Mouse (Mus musculus): ENCODE measurements around the gene Batf3. TPM values are rescaled to one million over a fixed set of nuclear protein-coding genes. Genes with fewer than 3 reads are reported as not detected.

Gene Batf3
- polyA plus RNA-seq, 1 experiment from 2014 or later: 12.4 TPM

- H3K27ac ChIP-seq (ENCODE audit: low read depth, low read length): peak overlapping the region; percentile 42; the same call in 1 of the 2 replicates
- no peak overlapping the region for H3K4me3 ChIP-seq (ENCODE audit: low read length)
- no peak overlapping the region for H3K9ac ChIP-seq (ENCODE audit: low read depth, low read length)
- peak; percentile 54; the same call in 1 of the 2 replicates for ATAC-seq (ENCODE audit: low FRiP score, low TSS enrichment)
- peaks cover 11% of the 10 kb centered on the region; the same call in 1 of the 2 replicates for H3K4me1 ChIP-seq (ENCODE audit: control insufficient read depth, insufficient read depth, low read length)
- no peaks in the 10 kb centered on the region for H3K27me3 ChIP-seq (ENCODE audit: control insufficient read depth, insufficient read depth, low read length)
- 0 out of 2 replicates have a peak, but pooled peaks cover 6% of the 10 kb centered on the region for H3K36me3 ChIP-seq (ENCODE audit: control insufficient read depth, insufficient read depth, low read length)
- H3K4me2 ChIP-seq (replicated peaks; ENCODE audit: low read depth, low read length): no peak overlapping the region
- H3K9me3 ChIP-seq (ENCODE audit: control insufficient read depth, low read length): no peaks in the 10 kb centered on the region
- WGBS: 37% methylated on average over 8 of the region's 8 CpGs
Observed at GRCm38 (mm10) chr1:191111146-191111545, 13.5 kb downstream of the Batf3 start.

- H3K9ac ChIP-seq (ENCODE audit: low read depth, low read length): no peak overlapping the region
- no peaks in the 10 kb centered on the region for H3K36me3 ChIP-seq (ENCODE audit: control insufficient read depth, insufficient read depth, low read length)
- no peak overlapping the region for H3K27ac ChIP-seq (ENCODE audit: low read depth, low read length)
- no peak overlapping the region for H3K4me3 ChIP-seq (ENCODE audit: low read length)
- no peaks in the 10 kb centered on the region for H3K9me3 ChIP-seq (ENCODE audit: control insufficient read depth, low read length)
- WGBS: 76% methylated on average over 7 of the region's 7 CpGs
- H3K27me3 ChIP-seq (ENCODE audit: control insufficient read depth, insufficient read depth, low read length): no peaks in the 10 kb centered on the region
- no peak overlapping the region for H3K4me2 ChIP-seq (replicated peaks; ENCODE audit: low read depth, low read length)
- no peak for ATAC-seq (ENCODE audit: low FRiP score, low TSS enrichment)
- peaks cover 11% of the 10 kb centered on the region; the same call in 1 of the 2 replicates for H3K4me1 ChIP-seq (ENCODE audit: control insufficient read depth, insufficient read depth, low read length)
Observed at GRCm38 (mm10) chr1:191114868-191115267, 17.2 kb downstream of the Batf3 start.

- Histone ChIP-seq H3K9ac (ENCODE audit: low read depth, low read length) (no peak overlapping the region), H3K36me3 (ENCODE audit: control insufficient read depth, insufficient read depth, low read length) (no peaks in the 10 kb centered on the region), H3K27ac (ENCODE audit: low read depth, low read length) (no peak overlapping the region), H3K27me3 (ENCODE audit: control insufficient read depth, insufficient read depth, low read length) (no peaks in the 10 kb centered on the region), H3K4me2 (replicated peaks; ENCODE audit: low read depth, low read length) (no peak overlapping the region), H3K9me3 (ENCODE audit: control insufficient read depth, low read length) (no peaks in the 10 kb centered on the region), H3K4me3 (ENCODE audit: low read length) (no peak overlapping the region), H3K4me1 (ENCODE audit: control insufficient read depth, insufficient read depth, low read length) (peaks cover 10% of the 10 kb centered on the region; the same call in 1 of the 2 replicates)
- no peak for ATAC-seq (ENCODE audit: low FRiP score, low TSS enrichment)
- WGBS: 87% methylated on average over 11 of the region's 11 CpGs
Observed at GRCm38 (mm10) chr1:191115514-191116238, 18.0 kb downstream of the Batf3 start.

- Histone ChIP-seq H3K27ac (ENCODE audit: low read depth, low read length) (no peak overlapping the region), H3K4me2 (replicated peaks; ENCODE audit: low read depth, low read length) (no peak overlapping the region), H3K9ac (ENCODE audit: low read depth, low read length) (no peak overlapping the region), H3K9me3 (ENCODE audit: control insufficient read depth, low read length) (no peaks in the 10 kb centered on the region), H3K4me3 (ENCODE audit: low read length) (no peak overlapping the region), H3K27me3 (ENCODE audit: control insufficient read depth, insufficient read depth, low read length) (no peaks in the 10 kb centered on the region), H3K4me1 (ENCODE audit: control insufficient read depth, insufficient read depth, low read length) (no peaks in the 10 kb centered on the region), H3K36me3 (ENCODE audit: control insufficient read depth, insufficient read depth, low read length) (no peaks in the 10 kb centered on the region)
- WGBS: 72% methylated on average over 3 of the region's 3 CpGs
- no peak for ATAC-seq (ENCODE audit: low FRiP score, low TSS enrichment)
Observed at GRCm38 (mm10) chr1:191122744-191123143, 25.1 kb downstream of the Batf3 start.

- H3K27me3 ChIP-seq (ENCODE audit: control insufficient read depth, insufficient read depth, low read length): no peaks in the 10 kb centered on the region
- no peak for ATAC-seq (ENCODE audit: low FRiP score, low TSS enrichment)
- no peak overlapping the region for H3K4me3 ChIP-seq (ENCODE audit: low read length)
- WGBS: 77% methylated on average over 2 of the region's 2 CpGs
- no peak overlapping the region for H3K9ac ChIP-seq (ENCODE audit: low read depth, low read length)
- H3K9me3 ChIP-seq (ENCODE audit: control insufficient read depth, low read length): no peaks in the 10 kb centered on the region
- no peaks in the 10 kb centered on the region for H3K4me1 ChIP-seq (ENCODE audit: control insufficient read depth, insufficient read depth, low read length)
- H3K27ac ChIP-seq (ENCODE audit: low read depth, low read length): no peak overlapping the region
- H3K4me2 ChIP-seq (replicated peaks; ENCODE audit: low read depth, low read length): no peak overlapping the region
- H3K36me3 ChIP-seq (ENCODE audit: control insufficient read depth, insufficient read depth, low read length): no peaks in the 10 kb centered on the region
Observed at GRCm38 (mm10) chr1:191123696-191124095, 26.0 kb downstream of the Batf3 start.

- no peak for ATAC-seq (ENCODE audit: low FRiP score, low TSS enrichment)
- WGBS: 72% methylated on average over 4 of the region's 4 CpGs
- H3K9me3 ChIP-seq (ENCODE audit: control insufficient read depth, low read length): peaks cover under 1% of the 10 kb centered on the region; the same call in 1 of the 2 replicates
- no peaks in the 10 kb centered on the region for H3K4me1 ChIP-seq (ENCODE audit: control insufficient read depth, insufficient read depth, low read length)
- no peak overlapping the region for H3K4me3 ChIP-seq (ENCODE audit: low read length)
- H3K36me3 ChIP-seq (ENCODE audit: control insufficient read depth, insufficient read depth, low read length): no peaks in the 10 kb centered on the region
- no peak overlapping the region for H3K4me2 ChIP-seq (replicated peaks; ENCODE audit: low read depth, low read length)
- H3K9ac ChIP-seq (ENCODE audit: low read depth, low read length): no peak overlapping the region
- H3K27ac ChIP-seq (ENCODE audit: low read depth, low read length): no peak overlapping the region
- H3K27me3 ChIP-seq (ENCODE audit: control insufficient read depth, insufficient read depth, low read length): no peaks in the 10 kb centered on the region
Observed at GRCm38 (mm10) chr1:191124288-191124687, 26.6 kb downstream of the Batf3 start.

GRCm38 (mm10) chr1:191125811-191126638 lies 28.4 kb downstream of the Batf3 start:
- Histone ChIP-seq H3K4me2 (replicated peaks; ENCODE audit: low read depth, low read length) (peak overlapping the region; percentile 48), H3K27me3 (ENCODE audit: control insufficient read depth, insufficient read depth, low read length) (no peaks in the 10 kb centered on the region), H3K4me3 (ENCODE audit: low read length) (peak overlapping the region; percentile 24; the same call in 1 of the 2 replicates), H3K4me1 (ENCODE audit: control insufficient read depth, insufficient read depth, low read length) (no peaks in the 10 kb centered on the region), H3K9ac (ENCODE audit: low read depth, low read length) (no peak overlapping the region), H3K27ac (ENCODE audit: low read depth, low read length) (no peak overlapping the region), H3K36me3 (ENCODE audit: control insufficient read depth, insufficient read depth, low read length) (no peaks in the 10 kb centered on the region), H3K9me3 (ENCODE audit: control insufficient read depth, low read length) (peaks cover 8% of the 10 kb centered on the region; the same call in 1 of the 2 replicates)
- ATAC-seq (ENCODE audit: low FRiP score, low TSS enrichment): peak; percentile 88
- 14% methylated on average over 38 of the region's 38 CpGs for WGBS

- no peak overlapping the region for H3K9ac ChIP-seq (ENCODE audit: low read depth, low read length)
- no peaks in the 10 kb centered on the region for H3K36me3 ChIP-seq (ENCODE audit: control insufficient read depth, insufficient read depth, low read length)
- no peaks in the 10 kb centered on the region for H3K4me1 ChIP-seq (ENCODE audit: control insufficient read depth, insufficient read depth, low read length)
- no peak overlapping the region for H3K27ac ChIP-seq (ENCODE audit: low read depth, low read length)
- H3K4me3 ChIP-seq (ENCODE audit: low read length): no peak overlapping the region
- no peak overlapping the region for H3K4me2 ChIP-seq (replicated peaks; ENCODE audit: low read depth, low read length)
- H3K27me3 ChIP-seq (ENCODE audit: control insufficient read depth, insufficient read depth, low read length): no peaks in the 10 kb centered on the region
- H3K9me3 ChIP-seq (ENCODE audit: control insufficient read depth, low read length): peaks cover 8% of the 10 kb centered on the region; the same call in 1 of the 2 replicates
- 91% methylated on average over 2 of the region's 2 CpGs for WGBS
- no peak for ATAC-seq (ENCODE audit: low FRiP score, low TSS enrichment)
Observed at GRCm38 (mm10) chr1:191131692-191132091, 34.0 kb downstream of the Batf3 start.

- ATAC-seq (ENCODE audit: low FRiP score, low TSS enrichment): no peak
- Histone ChIP-seq H3K4me2 (replicated peaks; ENCODE audit: low read depth, low read length) (no peak overlapping the region), H3K36me3 (ENCODE audit: control insufficient read depth, insufficient read depth, low read length) (no peaks in the 10 kb centered on the region)
Observed at GRCm38 (mm10) chr1:191132240-191132639, 34.6 kb downstream of the Batf3 start.

More at GRCm38 (mm10) chr1:191132240-191132639, 34.6 kb downstream of the Batf3 start:
- Histone ChIP-seq H3K27me3 (ENCODE audit: control insufficient read depth, insufficient read depth, low read length) (no peaks in the 10 kb centered on the region), H3K4me1 (ENCODE audit: control insufficient read depth, insufficient read depth, low read length) (no peaks in the 10 kb centered on the region), H3K4me3 (ENCODE audit: low read length) (no peak overlapping the region), H3K27ac (ENCODE audit: low read depth, low read length) (no peak overlapping the region), H3K9ac (ENCODE audit: low read depth, low read length) (no peak overlapping the region), H3K9me3 (ENCODE audit: control insufficient read depth, low read length) (peaks cover 8% of the 10 kb centered on the region; the same call in 1 of the 2 replicates)
- WGBS: 68% methylated on average over 5 of the region's 5 CpGs

Data from kidney, embryonic 14.5 days (tissue).